Mouse (Mus musculus) kidney, postnatal 0 days (tissue): ENCODE measurements around the gene Ncbp3. TPM values are rescaled to one million over a fixed set of nuclear protein-coding genes. Genes with fewer than 3 reads are reported as not detected.

Experiments used
- ATAC-seq: fragments of 200-750 bp; cut with Nextera tagmentation; replicated peaks from 2 replicates; pipeline ENCODE4 v1.8.0; 2017; ENCODE audit warnings: low read depth, moderate number of reproducible peaks, moderate TSS enrichment, moderate library complexity; ENCODE audit not compliant: low FRiP score
- DNase-seq: peaks from one replicate; pipeline ENCODE4 v3.0.0-alpha.2; 2016; ENCODE audit warnings: low spot score
- H3K27ac ChIP-seq: fragments of 300-500 bp; sonication (generic); 2 replicates; pipeline ENCODE4 v1.5.1; 2014; ENCODE audit warnings: mild to moderate bottlenecking
- H3K27me3 ChIP-seq: fragments of 300-500 bp; sonication (generic); 2 replicates; pipeline ENCODE4 v1.6.1; 2014; ENCODE audit warnings: low read length, mixed read lengths; ENCODE audit not compliant: insufficient read depth
- H3K36me3 ChIP-seq: fragments of 300-500 bp; sonication (generic); 2 replicates; pipeline ENCODE4 v1.6.1; 2014; ENCODE audit warnings: low read length, mixed read lengths; ENCODE audit not compliant: insufficient read depth
- H3K4me1 ChIP-seq: fragments of 300-500 bp; sonication (generic); replicated peaks from 2 replicates; pipeline ENCODE4 v1.6.1; 2014; ENCODE audit warnings: antibody characterized with exemption, low read length, mixed read lengths; ENCODE audit not compliant: insufficient read depth
- H3K4me2 ChIP-seq: fragments of 300-500 bp; sonication (generic); 2 replicates; pipeline ENCODE4 v1.6.1; 2014; ENCODE audit warnings: mild to moderate bottlenecking, low read length, moderate library complexity, mixed read lengths
- H3K4me3 ChIP-seq: fragments of 300-500 bp; sonication (generic); replicated peaks from 2 replicates; pipeline ENCODE4 v1.5.1; 2014; ENCODE audit warnings: low read depth, low read length
- H3K9ac ChIP-seq: fragments of 300-500 bp; sonication (generic); 2 replicates; pipeline ENCODE4 v1.6.1; 2014; ENCODE audit warnings: low read depth, low read length
- H3K9me3 ChIP-seq: fragments of 300-500 bp; sonication (generic); replicated peaks from 2 replicates; pipeline ENCODE4 v1.6.1; 2016; ENCODE audit warnings: low read length, inconsistent platforms, mixed read lengths
- CTCF ChIP-seq: IDR thresholded peaks from 2 replicates; pipeline ENCODE4 v1.5.1; 2016; ENCODE audit warnings: antibody characterized with exemption, low read depth, mild to moderate bottlenecking, moderate library complexity
- WGBS: fragments of 180-500 bp; shearing (Covaris S2); extraction: QIAGEN DNeasy Blood & Tissue Kit; methylation state at CpG from one replicate; pipeline ENCODE4 v1.1.7; 2014; 5-methylcytosine and 5-hydroxymethylcytosine counted together
- polyA plus RNA-seq: library from polyadenylated mRNA; unstranded; fragments of >200 nt; fragmentation: Nextera tagmentation; extraction: Ambion mirVana; gene quantifications from 2 replicates; pipeline ENCODE4 v1.2.1, GENCODE M21; 2015

Ncbp3 gene
- polyA plus RNA-seq, 1 experiment from 2014 or later, result 6.2 TPM

- no peak for DNase-seq
- H3K4me3 ChIP-seq, result peak overlapping the region; percentile 90
- TF ChIP-seq CTCF, result no peak
- no peak overlapping the region for H3K27ac ChIP-seq
- peak overlapping the region; percentile 86 for H3K4me2 ChIP-seq
- ATAC-seq, result no peak
- peaks cover 10% of the 10 kb centered on the region; the same call in 1 of the 2 replicates for H3K4me1 ChIP-seq
- no peaks in the 10 kb centered on the region for H3K36me3 ChIP-seq
- H3K9me3 ChIP-seq, result no peaks in the 10 kb centered on the region
- 49% methylated on average over 6 of the region's 6 CpGs for WGBS
- no peaks in the 10 kb centered on the region for H3K27me3 ChIP-seq
- H3K9ac ChIP-seq, result no peak overlapping the region; the same call in 1 of the 2 replicates
These were observed 89.0 kb downstream of the Ncbp3 start for GRCm38 (mm10) chr11:73136587-73136986.

DNA sequence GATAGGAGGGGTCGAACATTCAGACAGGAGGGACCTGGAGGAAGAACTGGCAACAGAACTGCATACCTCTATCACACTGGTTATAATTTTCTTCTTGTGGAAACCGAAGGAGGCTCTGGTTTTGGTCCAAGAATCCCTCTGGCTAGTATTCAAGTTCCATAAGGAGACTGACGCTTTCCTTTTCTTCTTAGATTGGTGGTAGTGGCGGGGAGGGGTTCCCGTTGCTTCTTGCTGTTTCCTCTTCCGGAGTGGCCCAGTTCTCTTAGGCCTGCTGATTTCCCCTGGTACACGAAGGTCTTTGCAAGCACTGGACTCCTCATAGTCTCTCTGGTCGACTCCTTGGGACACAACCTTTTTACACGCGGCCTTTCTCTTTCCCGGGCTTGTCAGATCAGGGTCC is 89.5 kb downstream of the Ncbp3 start:
- 26% methylated on average over 11 of the region's 11 CpGs for WGBS

DNA sequence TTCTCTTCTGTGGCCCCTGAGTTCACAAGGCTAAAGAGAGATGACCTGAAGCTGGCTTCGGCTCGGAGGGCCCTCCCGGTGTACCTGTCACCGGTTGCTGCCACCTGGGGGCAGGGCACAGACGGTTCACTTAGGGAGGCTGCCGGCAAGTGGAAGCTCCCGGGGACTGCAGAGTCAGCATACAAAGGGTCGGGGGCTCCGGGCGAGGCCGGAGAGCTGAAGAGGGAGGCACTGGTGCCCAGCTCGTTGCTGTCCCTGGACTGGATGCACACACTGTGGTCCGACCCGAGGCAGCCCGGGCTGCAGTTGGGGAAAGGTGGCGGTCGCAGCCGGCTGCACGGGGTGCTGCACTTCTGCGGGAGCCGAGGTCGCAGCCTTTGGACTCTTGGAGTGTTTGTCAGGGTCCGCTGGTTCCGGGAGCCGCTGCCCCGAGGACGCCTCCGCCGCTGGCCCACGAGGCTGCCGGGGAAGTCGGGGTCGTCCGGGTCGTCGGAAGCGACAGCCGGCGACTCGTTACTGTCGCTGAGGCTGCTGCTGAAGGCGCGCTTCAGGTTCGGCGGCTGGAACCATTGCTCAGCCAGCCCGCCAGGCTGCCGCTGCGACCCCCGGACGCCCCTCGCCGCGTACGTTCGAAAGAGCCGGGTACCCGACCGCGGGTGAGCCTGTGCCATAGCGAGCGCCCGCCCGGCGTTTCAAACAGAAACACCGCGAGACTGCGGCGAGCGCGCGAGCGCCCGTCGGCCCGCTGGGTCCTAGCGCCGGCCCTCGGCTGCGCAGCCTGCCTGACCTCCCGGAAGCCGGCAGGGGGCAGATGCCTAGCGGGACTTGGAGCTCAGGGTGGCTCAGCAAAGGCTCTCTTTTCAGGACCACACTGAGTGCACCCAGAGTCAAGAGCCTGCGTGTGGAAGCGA is 90.3 kb downstream of the Ncbp3 start, which contains the start of gene Haspin:
Haspin (minus strand) TSS at position 704 of the 911 bp plus-strand sequence.
- DNase-seq (peak; percentile 94), ATAC-seq (peak; percentile 94)
- Histone ChIP-seq H3K27me3 (no peaks in the 10 kb centered on the region), H3K4me2 (peak within 1 kb of the TSS; percentile 86), H3K4me3 (peak within 1 kb of the TSS; percentile 90), H3K4me1 (peaks cover 10% of the 10 kb centered on the region; the same call in 1 of the 2 replicates), H3K27ac (peak within 1 kb of the TSS; percentile 20; the same call in 1 of the 2 replicates), H3K9me3 (no peaks in the 10 kb centered on the region), H3K36me3 (no peaks in the 10 kb centered on the region), H3K9ac (peak within 1 kb of the TSS; percentile 82)
- peak; percentile 97 for TF ChIP-seq CTCF
- WGBS, result under 1% methylated on average over 77 of the region's 84 CpGs

More for the DNA sequence above, 89.5 kb downstream of the Ncbp3 start:
- no peaks in the 10 kb centered on the region for H3K27me3 ChIP-seq
- no peak for ATAC-seq
- H3K9me3 ChIP-seq, result no peaks in the 10 kb centered on the region
- peak overlapping the region; percentile 90 for H3K4me3 ChIP-seq
- H3K27ac ChIP-seq, result peak overlapping the region; percentile 20; the same call in 1 of the 2 replicates
- H3K4me1 ChIP-seq, result peaks cover 10% of the 10 kb centered on the region; the same call in 1 of the 2 replicates
- DNase-seq, result peak; percentile 66
- no peak for TF ChIP-seq CTCF
- H3K36me3 ChIP-seq, result no peaks in the 10 kb centered on the region
- H3K9ac ChIP-seq, result peak overlapping the region; percentile 82
- peak overlapping the region; percentile 86 for H3K4me2 ChIP-seq

Other genes with a start within 250 kb of the Ncbp3 start
- 9.9 and 10.0 TPM in 2 replicates for gene Atp2a3, start 86.6 kb upstream of the Ncbp3 start, polyA plus RNA-seq
- gene P2rx1, start 48.7 kb upstream of the Ncbp3 start, polyA plus RNA-seq, result 2.4 and 2.6 TPM in 2 replicates
- gene Camkk1, start 28.8 kb upstream of the Ncbp3 start, polyA plus RNA-seq, result 4.3 and 5.4 TPM in 2 replicates
- gene Itgae, start 42.8 kb downstream of the Ncbp3 start, polyA plus RNA-seq, result 0.14 and 0.22 TPM in 2 replicates
- 7.3 and 8.5 TPM in 2 replicates for gene Haspin, start 90.5 kb downstream of the Ncbp3 start, polyA plus RNA-seq
- gene P2rx5, start 112.6 kb downstream of the Ncbp3 start, polyA plus RNA-seq, result 1.3 and 1.6 TPM in 2 replicates
- gene Emc6, start 129.3 kb downstream of the Ncbp3 start, polyA plus RNA-seq, result 182 and 187 TPM in 2 replicates
- 227 and 237 TPM in 2 replicates for gene Tax1bp3, start 129.3 kb downstream of the Ncbp3 start, polyA plus RNA-seq
- 21.7 and 22.8 TPM in 2 replicates for gene Ctns, start 151.3 kb downstream of the Ncbp3 start, polyA plus RNA-seq
- 3.8 and 3.9 TPM in 2 replicates for gene Shpk, start 151.7 kb downstream of the Ncbp3 start, polyA plus RNA-seq
- gene Trpv1, start 186.5 kb downstream of the Ncbp3 start, polyA plus RNA-seq, result not detected in 2 replicates
- 0.16 and 0.19 TPM in 2 replicates for gene Trpv3, start 219.6 kb downstream of the Ncbp3 start, polyA plus RNA-seq